ENCODE assay signal across 17 mouse cellular contexts in genomic region chr5:40775856-40776255, GRCm38 (mm10).
"Had no signal": no experiment of that assay in that cellular context is flagged by ENCODE, and none has a peak within 500 bp of the region (broad histone marks: within the 10 kb centered on the region; RNA-seq: fewer than 3 reads in every experiment).

No protein-coding gene starts in this region.

- H3K4me3 ChIP-seq: neural tube, embryonic 12.5 days; neural tube, embryonic 13.5 days; neural tube, embryonic 15.5 days; stomach, embryonic 15.5 days had no signal

- H3K36me3 ChIP-seq: neural tube, embryonic 12.5 days; neural tube, embryonic 13.5 days; neural tube, embryonic 15.5 days; stomach, embryonic 15.5 days had no signal

- H3K4me2 ChIP-seq: neural tube, embryonic 12.5 days; neural tube, embryonic 13.5 days; neural tube, embryonic 15.5 days; stomach, embryonic 15.5 days had no signal

- H3K4me1 ChIP-seq: neural tube, embryonic 12.5 days; neural tube, embryonic 13.5 days; neural tube, embryonic 15.5 days; stomach, embryonic 15.5 days had no signal

- H3K9me3 ChIP-seq: neural tube, embryonic 12.5 days; neural tube, embryonic 13.5 days; neural tube, embryonic 15.5 days; stomach, embryonic 15.5 days had no signal

- H3K9ac ChIP-seq: neural tube, embryonic 12.5 days; neural tube, embryonic 13.5 days; neural tube, embryonic 15.5 days; stomach, embryonic 15.5 days had no signal

- H3K27me3 ChIP-seq: neural tube, embryonic 12.5 days; neural tube, embryonic 13.5 days; neural tube, embryonic 15.5 days; stomach, embryonic 15.5 days had no signal

- H3K27ac ChIP-seq: neural tube, embryonic 12.5 days; neural tube, embryonic 13.5 days; neural tube, embryonic 15.5 days; stomach, embryonic 15.5 days; stomach, postnatal 0 days had no signal

- DNase-seq: retina, postnatal 1 day; right cerebral cortex, adult 18-20 months; right cerebral cortex, postnatal 14 days; right cerebral cortex, postnatal 25 days; right cerebral cortex, postnatal 4 days; spleen, adult 18-20 months; thymus, adult 18-20 months; thymus, adult 2 months; thymus, postnatal 14 days; thymus, postnatal 25 days; thymus, postnatal 36 days; thymus, postnatal 4 days had no signal
